8 mouse cellular contexts compared by ENCODE assay signal in genomic region chr10:66813850-66814564, GRCm38 (mm10).
DNase-seq lines count a peak whose midpoint lies in the region; ATAC-seq lines count a peak whose summit lies in the region.

No protein-coding gene starts in this region.

- no peak overlapping the region for H3K9ac ChIP-seq in midbrain, embryonic 15.5 days
- H3K9ac ChIP-seq in forebrain, embryonic 11.5 days (ENCODE audit: low read length) = peak overlapping the region; percentile 20; the same call in 1 of the 2 replicates
- H3K9ac ChIP-seq in kidney, embryonic 15.5 days = no peak overlapping the region
- no peak overlapping the region for H3K9ac ChIP-seq in midbrain, embryonic 12.5 days (replicated peaks)

- no peak; the same call in 1 of the 2 replicates for ATAC-seq in midbrain, embryonic 15.5 days (replicated peaks)
- peak; percentile 51; the same call in 1 of the 2 replicates for ATAC-seq in forebrain, embryonic 11.5 days (replicated peaks; ENCODE audit: low FRiP score)
- no peak; the same call in none of the 2 replicates for ATAC-seq in kidney, embryonic 15.5 days (replicated peaks; ENCODE audit: low FRiP score)
- peak; percentile 13; the same call in 1 of the 2 replicates for ATAC-seq in midbrain, embryonic 12.5 days (ENCODE audit: low FRiP score, low read depth)
- no peak for ATAC-seq in monocyte, adult 5-6 weeks (replicated peaks; ENCODE audit: insufficient number of reproducible peaks, low FRiP score, low TSS enrichment, poor library complexity, severe bottlenecking)

- H3K9me3 ChIP-seq in midbrain, embryonic 10.5 days (replicated peaks) = no peaks in the 10 kb centered on the region
- H3K9me3 ChIP-seq in midbrain, embryonic 15.5 days = no peaks in the 10 kb centered on the region
- no peaks in the 10 kb centered on the region for H3K9me3 ChIP-seq in forebrain, embryonic 11.5 days (ENCODE audit: control insufficient read depth, low read length)
- H3K9me3 ChIP-seq in kidney, embryonic 15.5 days (replicated peaks) = no peaks in the 10 kb centered on the region
- H3K9me3 ChIP-seq in midbrain, embryonic 12.5 days = no peaks in the 10 kb centered on the region

- peak overlapping the region; percentile 42 for H3K4me3 ChIP-seq in midbrain, embryonic 10.5 days
- H3K4me3 ChIP-seq in midbrain, embryonic 15.5 days = no peak overlapping the region
- peak overlapping the region; percentile 14; the same call in 1 of the 2 replicates for H3K4me3 ChIP-seq in forebrain, embryonic 11.5 days (ENCODE audit: low read depth, low read length)
- peak overlapping the region; percentile 19 for H3K4me3 ChIP-seq in kidney, embryonic 15.5 days (replicated peaks)
- peak overlapping the region; percentile 23 for H3K4me3 ChIP-seq in midbrain, embryonic 12.5 days

- no peaks in the 10 kb centered on the region for H3K36me3 ChIP-seq in midbrain, embryonic 10.5 days
- no peaks in the 10 kb centered on the region for H3K36me3 ChIP-seq in midbrain, embryonic 15.5 days (replicated peaks)
- no peaks in the 10 kb centered on the region for H3K36me3 ChIP-seq in forebrain, embryonic 11.5 days (ENCODE audit: control insufficient read depth, insufficient read depth, low read length)
- H3K36me3 ChIP-seq in kidney, embryonic 15.5 days = no peaks in the 10 kb centered on the region
- H3K36me3 ChIP-seq in midbrain, embryonic 12.5 days = no peaks in the 10 kb centered on the region

- WGBS in midbrain, embryonic 10.5 days = 20% methylated on average over 15 of the region's 15 CpGs
- 15% methylated on average over 15 of the region's 15 CpGs for WGBS in midbrain, embryonic 15.5 days
- WGBS in forebrain, embryonic 11.5 days = 18% methylated on average over 15 of the region's 15 CpGs
- WGBS in kidney, embryonic 15.5 days = 11% methylated on average over 15 of the region's 15 CpGs
- 16% methylated on average over 15 of the region's 15 CpGs for WGBS in midbrain, embryonic 12.5 days

- H3K4me2 ChIP-seq in midbrain, embryonic 15.5 days = no peak overlapping the region; the same call in 1 of the 2 replicates
- peak overlapping the region; percentile 44 for H3K4me2 ChIP-seq in forebrain, embryonic 11.5 days (ENCODE audit: low read depth, low read length, severe bottlenecking)
- peak overlapping the region; percentile 54 for H3K4me2 ChIP-seq in kidney, embryonic 15.5 days
- peak overlapping the region; percentile 42 for H3K4me2 ChIP-seq in midbrain, embryonic 12.5 days (replicated peaks)

- 0 out of 2 replicates have a peak, but pooled peaks cover 6% of the 10 kb centered on the region for H3K4me1 ChIP-seq in midbrain, embryonic 10.5 days
- no peaks in the 10 kb centered on the region for H3K4me1 ChIP-seq in midbrain, embryonic 15.5 days
- no peaks in the 10 kb centered on the region for H3K4me1 ChIP-seq in forebrain, embryonic 11.5 days (replicated peaks; ENCODE audit: control insufficient read depth, insufficient read depth, low read length)
- H3K4me1 ChIP-seq in kidney, embryonic 15.5 days = peaks cover 16% of the 10 kb centered on the region
- H3K4me1 ChIP-seq in midbrain, embryonic 12.5 days = 0 out of 2 replicates have a peak, but pooled peaks cover 5% of the 10 kb centered on the region

- H3K27me3 ChIP-seq in midbrain, embryonic 10.5 days (ENCODE audit: low read depth, poor library complexity, severe bottlenecking) = peaks cover 11% of the 10 kb centered on the region
- H3K27me3 ChIP-seq in midbrain, embryonic 15.5 days (replicated peaks) = no peaks in the 10 kb centered on the region
- H3K27me3 ChIP-seq in forebrain, embryonic 11.5 days (ENCODE audit: control insufficient read depth, insufficient read depth, low read length) = no peaks in the 10 kb centered on the region
- H3K27me3 ChIP-seq in kidney, embryonic 15.5 days = 0 out of 2 replicates have a peak, but pooled peaks cover 5% of the 10 kb centered on the region
- H3K27me3 ChIP-seq in midbrain, embryonic 12.5 days = peaks cover 8% of the 10 kb centered on the region

- H3K27ac ChIP-seq in midbrain, embryonic 10.5 days (replicated peaks) = no peak overlapping the region
- H3K27ac ChIP-seq in midbrain, embryonic 15.5 days = no peak overlapping the region
- H3K27ac ChIP-seq in forebrain, embryonic 11.5 days (ENCODE audit: low read depth, low read length) = no peak overlapping the region
- no peak overlapping the region for H3K27ac ChIP-seq in kidney, embryonic 15.5 days
- no peak overlapping the region for H3K27ac ChIP-seq in midbrain, embryonic 12.5 days (replicated peaks)

- DNase-seq in midbrain, embryonic 10.5 days (ENCODE audit: low spot score) = peak; percentile 35
- no peak for DNase-seq in forebrain, embryonic 11.5 days (ENCODE audit: low spot score)
- DNase-seq in adrenal gland, postnatal 36 days = no peak
- no peak for DNase-seq in cerebellum, adult 11 months

Comparison
In these comparisons a context has a peak if more than half of its experiments do, and no peak if none do; other contexts are left out.
1. ATAC-seq: peak in forebrain, embryonic 11.5 days (single experiment) and midbrain, embryonic 12.5 days (single experiment); none in midbrain, embryonic 15.5 days (single experiment), kidney, embryonic 15.5 days (single experiment) and monocyte, adult 5-6 weeks (single experiment).